Mouse (Mus musculus) regulatory T cell (primary cell): ENCODE measurements around the gene Olfr1264.

Experiments used
- in situ Hi-C: fragments of 300-600 bp; cut with MboI, MseI; formaldehyde crosslinking; loops from one replicate; pipeline ENCODE4 v1.15.1; 2025; ENCODE audit warnings: high pct_unique_total_duplicates

Gene Olfr1264

DNA sequence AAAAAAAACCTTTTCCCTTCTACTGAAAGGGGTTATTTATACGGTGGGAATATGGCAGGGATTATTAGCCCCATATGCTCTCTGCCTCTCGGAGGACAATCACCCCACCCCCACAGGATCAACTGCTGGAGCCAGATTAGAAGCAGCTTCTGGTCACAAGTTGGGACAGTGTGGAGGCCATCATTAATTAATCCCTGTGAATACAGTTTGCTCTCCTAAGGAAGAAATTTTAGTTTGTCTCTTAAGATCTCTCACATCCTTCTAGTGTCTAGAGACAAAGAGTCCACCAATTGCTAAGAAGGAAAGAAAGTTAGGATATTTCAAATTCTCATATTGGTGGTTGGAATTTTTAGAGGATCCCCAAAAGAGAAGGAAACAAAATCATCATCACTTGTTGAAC, at the start of gene Olfr1264:
Gene Olfr1264, minus strand, starts transcription at position 101 of the 400 bp plus-strand sequence.
- in situ Hi-C loops, result no loop called here

DNA sequence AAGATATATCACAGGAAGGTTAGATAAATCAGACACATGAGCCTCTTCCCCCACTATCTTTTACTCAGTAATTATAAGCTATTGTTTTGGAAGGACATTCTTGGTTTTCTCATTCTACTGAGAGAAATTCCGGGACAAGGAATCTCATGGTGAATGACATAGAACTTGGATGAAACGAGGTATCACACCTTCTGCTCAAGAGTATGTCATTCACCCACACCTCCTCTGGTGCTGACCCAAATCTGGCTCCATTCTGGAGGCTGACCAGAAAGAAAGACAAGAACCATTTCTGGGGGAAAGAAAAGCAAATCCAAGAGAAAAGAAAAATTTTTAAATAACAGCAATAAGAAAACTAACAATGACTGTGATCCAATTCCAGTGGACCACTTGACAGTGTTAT, 44.7 kb upstream of the Olfr1264 start:
- in situ Hi-C loops, result no loop called here

DNA sequence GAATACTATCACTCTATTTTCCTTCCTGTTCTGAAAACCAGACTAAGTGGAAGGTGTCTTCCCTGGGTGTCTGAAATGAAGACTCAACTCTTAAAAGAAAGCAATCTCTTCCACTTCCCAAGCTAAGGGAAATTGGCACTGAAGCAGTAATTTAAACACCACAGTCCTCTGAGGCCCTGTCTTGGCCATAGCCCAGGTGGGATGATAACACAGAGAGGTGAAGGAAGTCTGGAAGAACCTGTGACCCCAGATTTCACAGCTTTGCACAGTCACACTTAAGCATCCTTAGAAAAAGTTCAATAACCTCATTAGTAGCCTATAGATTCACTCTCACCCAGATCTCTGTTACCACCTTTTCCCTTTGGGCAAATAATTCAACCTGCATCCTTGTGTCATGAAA, 38.1 kb upstream of the Olfr1264 start, which contains the start of gene Olfr140:
Gene Olfr140, minus strand, starts transcription at position 101 of the 400 bp plus-strand sequence.
- in situ Hi-C loops, result no loop called here

DNA sequence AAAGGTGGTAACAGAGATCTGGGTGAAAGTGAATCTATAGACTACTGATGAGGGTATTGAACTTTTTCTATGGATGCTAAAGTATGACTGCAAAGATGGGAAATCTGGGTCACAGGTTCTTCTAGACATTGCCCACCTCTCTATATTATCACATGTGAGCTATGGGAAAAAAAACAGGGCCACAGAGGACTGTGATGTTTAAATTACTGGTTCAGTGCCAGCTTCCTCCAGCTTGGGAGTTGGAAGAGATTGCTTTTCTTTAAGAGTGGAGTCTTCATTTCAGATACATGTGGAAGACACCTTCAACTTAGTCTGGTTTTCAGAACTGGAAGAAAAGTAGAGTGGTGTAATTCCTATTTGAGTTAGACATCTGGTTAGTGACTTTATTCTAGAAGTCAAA, 9.7 kb upstream of the Olfr1264 start, which contains the start of gene Olfr1265:
Gene Olfr1265, plus strand, starts transcription at position 301 of the 400 bp plus-strand sequence.
- in situ Hi-C loops, result loop anchor here (5.0 kb wide), 1 partner anchor 82 kb away; no protein-coding TSS in a partner anchor

DNA sequence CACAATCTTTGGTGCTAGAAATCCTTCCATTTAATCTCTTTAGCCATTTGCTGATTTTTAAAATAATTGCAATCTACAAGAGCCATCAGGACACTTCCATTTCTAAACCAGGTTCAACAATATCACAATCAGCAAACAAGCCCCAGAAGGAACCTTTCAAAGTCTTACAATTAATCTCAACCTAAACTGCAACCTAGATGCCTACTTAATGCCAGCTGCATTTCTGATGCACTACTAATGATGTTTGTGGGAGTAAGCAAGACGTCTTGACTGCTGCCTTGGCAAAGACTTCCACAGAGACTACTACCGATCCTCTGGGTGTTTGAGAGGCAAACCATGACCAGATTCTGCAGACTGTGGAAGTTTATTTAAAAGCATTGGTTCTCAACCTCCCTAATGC, 13.5 kb downstream of the Olfr1264 start, which contains the start of gene Olfr1263:
Gene Olfr1263, plus strand, starts transcription at position 301 of the 400 bp plus-strand sequence.
- in situ Hi-C loops, result no loop called here

DNA sequence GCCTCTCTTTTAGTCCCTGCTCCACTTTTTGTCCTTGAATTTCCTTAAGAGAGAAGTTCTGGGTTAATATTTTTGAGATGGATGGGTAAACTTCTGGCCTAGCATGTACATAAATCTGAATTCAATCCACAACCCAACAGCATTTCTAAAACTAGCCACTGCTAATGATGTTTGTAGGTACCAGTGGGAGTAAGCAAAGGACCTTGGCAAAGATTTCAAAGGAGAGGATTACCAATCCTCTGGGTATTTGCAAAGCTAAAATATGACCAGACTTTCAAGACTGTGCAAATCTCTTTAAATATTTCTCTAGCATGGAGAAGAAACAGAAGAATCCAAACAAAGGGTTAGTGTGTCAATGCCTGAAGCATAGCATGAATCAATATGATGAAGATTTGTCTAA, 25.5 kb downstream of the Olfr1264 start, which contains the start of gene Olfr1262:
Gene Olfr1262, plus strand, starts transcription at position 301 of the 400 bp plus-strand sequence.
- in situ Hi-C loops, result no loop called here

DNA sequence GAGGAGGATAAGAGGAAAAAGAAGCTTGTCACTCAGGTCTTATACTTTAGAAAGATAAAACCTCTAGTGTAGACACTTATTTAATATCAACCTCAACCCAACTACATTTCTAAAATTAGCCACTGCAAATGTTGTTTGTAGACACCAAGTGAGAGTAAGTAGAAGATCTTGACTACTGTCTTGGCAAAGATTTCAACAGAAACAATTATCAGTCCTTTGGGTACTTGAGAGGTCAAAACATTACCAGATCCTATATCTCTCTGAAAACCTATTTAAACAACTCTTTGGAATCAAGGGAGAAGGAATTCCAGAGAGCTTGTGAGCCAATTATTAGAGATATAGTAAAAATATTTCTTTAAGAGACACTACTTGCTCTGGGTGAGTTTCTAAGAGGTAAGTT, 34.5 kb downstream of the Olfr1264 start, which contains the start of gene Olfr1261:
Gene Olfr1261, plus strand, starts transcription at position 301 of the 400 bp plus-strand sequence.
- in situ Hi-C loops, result no loop called here

DNA sequence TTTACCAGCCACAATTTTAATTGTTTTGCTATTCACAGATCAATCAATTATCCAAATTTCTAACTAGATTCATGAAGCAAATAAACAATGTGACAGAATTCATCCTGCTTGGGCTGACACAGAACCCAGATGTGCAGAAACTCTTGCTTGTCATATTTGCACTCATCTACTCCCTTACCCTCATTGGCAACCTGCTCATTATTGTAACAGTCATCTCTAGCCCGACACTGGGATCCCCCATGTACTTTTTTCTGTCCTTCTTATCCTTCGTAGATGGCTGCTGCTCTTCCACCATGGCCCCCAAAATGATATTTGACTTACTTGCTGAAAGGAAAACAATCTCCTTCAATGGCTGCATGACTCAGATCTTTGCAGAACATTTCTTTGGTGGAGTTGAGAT, 47.7 kb downstream of the Olfr1264 start:
- in situ Hi-C loops, result no loop called here

DNA sequence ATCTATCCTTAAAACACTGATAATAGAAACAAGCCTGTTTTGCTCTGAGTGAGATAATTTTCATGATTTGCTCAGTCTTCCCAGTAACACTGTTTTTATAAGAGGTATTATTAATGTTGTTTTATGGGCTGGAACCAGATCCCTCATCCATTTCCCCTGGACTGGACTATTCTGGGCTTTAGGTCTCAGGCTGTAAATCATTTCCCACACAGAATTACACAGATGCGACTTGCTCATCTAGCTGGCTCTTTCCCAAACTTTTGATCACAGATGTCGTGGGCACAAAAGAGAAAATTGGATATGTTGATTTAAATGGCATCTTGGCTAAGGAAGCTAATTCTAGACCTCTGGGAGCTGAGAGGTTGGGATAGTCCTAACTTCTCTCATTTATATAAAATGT, 51.2 kb downstream of the Olfr1264 start, which contains the start of gene Olfr1260:
Gene Olfr1260, plus strand, starts transcription at position 157 of the 400 bp plus-strand sequence.
- in situ Hi-C loops, result no loop called here
